Mouse (Mus musculus): ENCODE measurements around the gene Thoc5.

- TF ChIP-seq CTCF (IDR thresholded peaks at IDR 0.05; ENCODE audit: borderline replicate concordance, insufficient read depth, low read depth, low read length) (no peak), POLR2A (IDR thresholded peaks at IDR 0.05; ENCODE audit: borderline replicate concordance, insufficient read depth, low read length) (no peak)
Measured at GRCm38 (mm10) chr11:4881087-4881486, 14.0 kb upstream of the Thoc5 start.
